Mouse (Mus musculus): ENCODE data around the gene Chka.

The Chka gene

GRCm38 (mm10) chr19:3890181-3890580 lies 38.6 kb downstream of the Chka start:
- WGBS = 74% methylated on average over 8 of the region's 8 CpGs

- 77% methylated on average over 4 of the region's 4 CpGs for WGBS
Measured at GRCm38 (mm10) chr19:3893545-3894116, 42.1 kb downstream of the Chka start.

GRCm38 (mm10) chr19:3894294-3894693 lies 42.7 kb downstream of the Chka start:
- WGBS = 91% methylated on average over 2 of the region's 2 CpGs

GRCm38 (mm10) chr19:3895171-3895631 lies 43.6 kb downstream of the Chka start:
- WGBS = 36% methylated on average over 3 of the region's 3 CpGs

- 86% methylated on average over 10 of the region's 10 CpGs for WGBS
Measured at GRCm38 (mm10) chr19:3896208-3896607, 44.6 kb downstream of the Chka start.

DNA sequence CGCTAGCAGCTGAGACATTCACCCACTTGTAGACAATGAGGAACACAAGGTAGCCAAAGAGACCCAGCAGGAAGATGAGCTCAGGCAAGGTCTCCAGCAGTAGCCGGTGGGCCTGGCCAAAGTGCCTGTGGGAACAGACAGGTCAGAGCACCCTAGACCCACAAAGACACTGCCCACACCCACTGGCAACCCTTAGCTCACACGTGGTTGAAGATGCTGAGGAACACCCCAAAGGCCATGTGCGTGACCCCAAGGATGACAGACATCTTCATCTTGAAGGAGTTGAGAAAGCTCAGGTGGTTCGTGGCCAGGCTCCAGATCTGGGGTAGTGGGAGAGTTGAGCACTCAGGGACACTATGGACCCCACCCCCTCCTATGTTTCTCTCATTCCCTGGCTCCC lies 46.0 kb downstream of the Chka start:
- WGBS = 94% methylated on average over 5 of the region's 5 CpGs

GRCm38 (mm10) chr19:3898952-3899351 lies 47.4 kb downstream of the Chka start:
- 87% methylated on average over 7 of the region's 7 CpGs for whole genome bisulfite sequencing

GRCm38 (mm10) chr19:3899618-3900017 lies 48.0 kb downstream of the Chka start:
- WGBS = 65% methylated on average over 4 of the region's 4 CpGs

DNA sequence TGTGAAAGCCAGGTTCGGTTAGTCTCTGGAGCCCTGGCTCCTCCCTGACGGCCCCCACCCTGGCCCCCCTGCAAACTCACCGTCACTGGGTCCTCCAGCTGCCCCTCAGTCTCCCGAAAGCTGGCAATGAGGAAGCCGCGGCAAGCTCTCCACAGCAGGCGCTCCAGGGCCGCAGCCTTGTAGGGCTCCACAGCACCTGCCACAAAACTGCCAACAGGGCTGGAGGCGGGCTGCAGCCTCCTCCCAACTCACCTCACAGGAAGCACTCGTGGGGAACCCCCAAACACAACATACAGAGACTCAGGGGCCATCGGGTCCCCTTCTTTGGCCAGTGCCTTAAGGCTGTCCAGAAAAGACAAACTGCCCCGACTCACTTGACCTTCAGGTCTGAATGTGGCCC lies 51.4 kb downstream of the Chka start:
- WGBS = 85% methylated on average over 12 of the region's 12 CpGs

DNA sequence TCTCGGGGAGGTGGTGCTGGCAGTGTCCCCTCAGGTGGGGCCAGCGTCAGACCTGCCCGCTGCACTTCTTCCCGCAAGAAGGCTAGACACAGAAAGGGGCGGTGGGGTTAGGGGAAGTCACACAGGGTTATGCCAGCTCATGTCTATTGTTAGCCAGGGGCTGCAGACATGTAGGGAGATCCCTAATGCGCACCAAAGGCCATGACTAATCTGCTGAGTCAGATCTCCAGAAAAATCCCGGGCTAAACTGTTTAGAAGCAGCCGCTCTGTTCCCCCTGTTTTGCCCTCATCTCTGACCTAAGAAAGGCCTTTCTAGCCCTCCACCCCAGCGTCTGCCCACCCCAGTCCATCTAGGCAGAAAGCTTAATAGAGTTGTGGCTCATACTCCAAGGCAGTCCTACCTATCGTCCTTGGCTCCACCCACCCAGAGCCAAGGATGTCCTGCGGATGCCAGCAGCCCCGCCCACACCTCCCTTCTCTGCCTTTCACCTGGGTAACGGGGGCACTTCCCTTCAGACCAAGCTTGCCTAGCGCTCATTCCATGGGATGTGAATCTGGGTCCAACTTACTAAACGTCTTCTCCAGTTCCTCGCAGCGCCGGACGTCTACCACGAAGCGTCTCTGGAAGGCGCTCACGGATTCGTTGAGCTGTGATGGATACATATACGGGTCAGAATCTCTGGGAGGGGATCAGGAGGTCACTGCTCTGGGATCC lies 52.2 kb downstream of the Chka start:
- WGBS = 76% methylated on average over 25 of the region's 25 CpGs

GRCm38 (mm10) chr19:3904363-3904675 lies 52.7 kb downstream of the Chka start:
- WGBS = 72% methylated on average over 10 of the region's 10 CpGs

DNA sequence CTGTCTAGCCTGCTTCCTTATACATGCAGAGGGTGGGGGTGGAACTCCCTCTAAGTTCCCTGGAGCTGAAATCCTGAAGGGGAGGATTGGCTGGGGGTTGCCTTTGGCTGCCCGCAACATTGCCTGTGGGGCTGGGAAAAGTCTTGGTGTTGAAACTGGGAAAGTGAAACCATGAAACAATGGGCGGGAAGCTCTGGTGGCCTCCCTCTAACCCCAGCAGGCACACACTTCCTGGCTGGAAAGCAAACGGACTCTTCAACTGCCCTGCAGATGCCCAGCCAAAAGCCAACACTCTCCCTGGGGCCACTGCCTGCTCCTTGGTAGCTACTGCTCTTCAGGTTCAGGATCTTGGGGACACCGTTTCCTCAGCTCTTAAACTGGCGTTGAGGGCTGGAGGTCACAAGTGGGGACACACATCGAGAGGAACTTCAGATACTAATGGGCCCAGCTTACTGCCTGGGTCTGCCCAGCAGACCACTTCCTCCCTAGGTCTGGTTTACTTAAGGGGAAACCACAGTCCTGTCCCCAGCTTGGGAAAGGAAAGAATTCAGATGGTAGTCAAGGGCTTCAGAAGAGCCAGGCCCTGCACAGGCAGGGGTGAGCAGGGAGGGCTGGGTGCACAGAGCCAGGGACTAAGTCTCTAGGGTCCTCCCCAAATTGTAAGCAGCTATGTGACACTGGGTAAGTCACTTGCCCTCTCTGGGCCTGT lies 53.8 kb downstream of the Chka start:
- 63% methylated on average over 6 of the region's 6 CpGs for WGBS

GRCm38 (mm10) chr19:3906326-3906725 lies 54.8 kb downstream of the Chka start:
- 43% methylated on average over 10 of the region's 10 CpGs for WGBS

GRCm38 (mm10) chr19:3906795-3907786 lies 55.5 kb downstream of the Chka start, which contains the start of gene Tcirg1:
Gene Tcirg1 (minus strand): TSS chr19:3907133.
- WGBS = 6% methylated on average over 36 of the region's 36 CpGs

DNA sequence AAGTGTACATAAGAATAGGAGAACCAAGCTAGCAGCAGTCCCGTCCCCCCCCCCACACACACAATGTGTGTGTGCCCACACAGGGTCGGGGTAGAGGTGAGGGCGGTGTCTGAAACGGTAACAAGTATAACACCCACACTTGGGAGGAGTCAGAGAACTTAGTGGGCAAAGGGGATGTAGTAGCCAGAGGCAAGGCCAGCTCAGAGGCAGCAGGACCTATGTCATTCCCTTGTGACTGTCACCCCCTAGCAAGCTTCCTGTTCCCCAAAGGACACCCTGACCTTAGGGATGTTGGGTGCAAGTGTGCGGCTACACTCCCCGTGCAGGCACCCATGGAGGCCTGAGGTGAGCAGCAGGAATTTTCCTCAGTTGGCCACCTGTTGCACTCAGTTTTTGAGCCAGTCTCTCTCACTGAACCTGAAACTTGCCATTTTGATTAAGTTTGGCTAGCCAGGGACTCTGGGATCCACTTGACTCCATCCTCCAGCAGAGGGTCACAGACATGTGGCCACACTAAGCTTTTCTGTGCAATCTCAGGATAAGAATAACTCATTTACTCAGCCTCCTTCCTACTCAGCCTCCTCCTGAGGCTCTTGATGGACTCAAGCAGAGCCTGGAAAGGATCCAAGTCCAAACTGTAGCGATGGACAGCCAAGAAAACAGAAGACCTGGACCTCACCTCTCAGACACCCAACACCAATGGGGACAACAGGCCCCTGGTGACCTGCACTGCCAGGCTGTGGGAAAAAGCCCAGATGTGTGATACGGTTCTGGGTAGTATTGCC lies 56.5 kb downstream of the Chka start:
- WGBS = 66% methylated on average over 8 of the region's 8 CpGs

GRCm38 (mm10) chr19:3910206-3910605 lies 58.6 kb downstream of the Chka start:
- WGBS = 77% methylated on average over 5 of the region's 5 CpGs

DNA sequence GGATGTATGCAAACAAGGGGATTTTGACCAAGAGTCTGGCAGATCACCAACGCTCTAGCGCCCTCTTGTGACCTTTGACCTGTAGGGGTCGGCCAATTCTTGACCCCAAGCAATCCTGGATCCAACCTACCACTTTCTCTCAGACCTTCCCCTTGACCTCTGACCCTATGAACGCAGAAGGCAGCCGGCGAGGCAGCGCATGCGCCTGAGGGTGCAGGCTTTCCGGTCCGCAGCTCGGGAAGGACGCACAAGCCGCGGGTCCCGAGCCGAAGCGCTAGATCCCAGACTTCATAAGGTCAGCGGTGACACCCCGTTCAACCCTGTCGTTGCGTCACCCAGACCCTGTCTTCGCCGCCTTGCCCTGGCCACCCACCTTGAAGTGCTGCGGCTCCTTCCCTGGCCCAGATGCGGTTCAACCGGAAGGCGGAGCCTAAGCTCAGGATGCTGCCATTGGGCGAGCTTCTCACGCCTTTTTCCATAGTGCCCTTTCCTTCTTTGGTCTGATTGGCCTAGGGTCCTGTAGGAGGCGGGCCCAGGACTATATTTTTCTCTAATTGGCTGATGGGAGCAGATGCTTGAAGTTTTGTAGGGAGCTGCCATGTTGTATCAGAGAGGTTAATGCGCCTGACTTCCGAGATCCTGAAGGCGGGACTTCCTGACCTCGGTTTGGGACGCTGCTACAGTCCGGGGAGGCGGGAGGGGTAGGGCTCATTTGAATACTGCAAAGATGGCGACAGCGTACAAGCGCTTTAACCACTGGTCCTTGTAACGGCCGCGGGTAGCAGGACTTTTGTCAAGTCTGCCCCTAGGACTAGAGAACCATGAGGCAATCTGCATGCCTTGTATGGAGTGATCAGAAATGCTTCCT lies 61.0 kb downstream of the Chka start, which contains the start of gene Ndufs8:
Gene Ndufs8 (minus strand): TSS at position 438 of the 868 bp plus-strand sequence.
- under 1% methylated on average over 43 of the region's 43 CpGs for WGBS

- WGBS = 85% methylated on average over 8 of the region's 8 CpGs
Measured at GRCm38 (mm10) chr19:3913692-3914091, 62.1 kb downstream of the Chka start.

GRCm38 (mm10) chr19:3914535-3914934 lies 63.0 kb downstream of the Chka start:
- 83% methylated on average over 5 of the region's 5 CpGs for WGBS

GRCm38 (mm10) chr19:3916727-3917126 lies 65.2 kb downstream of the Chka start:
- WGBS = 80% methylated on average over 11 of the region's 11 CpGs
